Mouse (Mus musculus) megakaryocyte, embryonic 14.5 days (primary cell): Measurements from ENCODE around the gene Tnfsf12.

Experiments
- FLI1 ChIP-seq: IDR thresholded peaks from 2 replicates; pipeline ENCODE4 v1.6.1; 2012; ENCODE audit warnings: low read length, inconsistent platforms, mixed read lengths
- GATA1 ChIP-seq: IDR thresholded peaks from 3 replicates; pipeline ENCODE4 v1.6.1; 2012; ENCODE audit warnings: mixed read lengths, low read length, inconsistent platforms, borderline replicate concordance

- TF ChIP-seq GATA1: no peak
- no peak for TF ChIP-seq FLI1
These were observed 30.3 kb upstream of the Tnfsf12 start for GRCm38 (mm10) chr11:69725951-69726350.
